Mouse (Mus musculus) forebrain, embryonic 16.5 days (tissue): ENCODE data around the gene Esrrb. TPM values are rescaled to one million over a fixed set of nuclear protein-coding genes. Genes with fewer than 3 reads are reported as not detected.
A peak's percentile ranks its signal among the peaks of the same experiment; 100 is the strongest.

Experiments used
- ATAC-seq: fragments of 200-750 bp; cut with Nextera tagmentation; 2 replicates; pipeline ENCODE4 v1.8.0; 2017; ENCODE audit warnings: mild to moderate bottlenecking, moderate library complexity
- H3K27ac ChIP-seq: fragments of 300-500 bp; sonication (generic); 2 replicates; pipeline ENCODE4 v1.5.1; 2014; ENCODE audit warnings: low read length, control low read depth
- H3K27me3 ChIP-seq: fragments of 300-500 bp; sonication (generic); replicated peaks from 2 replicates; pipeline ENCODE4 v1.6.1; 2014; ENCODE audit warnings: low read length; ENCODE audit not compliant: control insufficient read depth, insufficient read depth
- H3K36me3 ChIP-seq: fragments of 300-500 bp; sonication (generic); 2 replicates; pipeline ENCODE4 v1.6.1; 2014; ENCODE audit not compliant: control insufficient read depth, insufficient read depth
- H3K4me1 ChIP-seq: fragments of 300-500 bp; sonication (generic); replicated peaks from 2 replicates; pipeline ENCODE4 v1.6.1; 2014; ENCODE audit warnings: low read length; ENCODE audit not compliant: control insufficient read depth, insufficient read depth
- H3K4me2 ChIP-seq: fragments of 300-500 bp; sonication (generic); 2 replicates; pipeline ENCODE4 v1.6.1; 2014; ENCODE audit warnings: mild to moderate bottlenecking, low read length, control low read depth
- H3K4me3 ChIP-seq: fragments of 300-500 bp; sonication (generic); replicated peaks from 2 replicates; pipeline ENCODE4 v1.5.1; 2014; ENCODE audit warnings: mild to moderate bottlenecking, low read length, control low read depth
- H3K9ac ChIP-seq: fragments of 300-500 bp; sonication (generic); replicated peaks from 2 replicates; pipeline ENCODE4 v1.6.1; 2014; ENCODE audit warnings: low read depth, low read length, control low read depth
- H3K9me3 ChIP-seq: fragments of 300-500 bp; sonication (generic); 2 replicates; pipeline ENCODE4 v1.6.1; 2016; ENCODE audit warnings: low read length; ENCODE audit not compliant: control insufficient read depth
- WGBS: fragments of 180-500 bp; shearing (Covaris S2); extraction: QIAGEN DNeasy Blood & Tissue Kit; methylation state at CpG from one replicate; pipeline ENCODE4 v1.1.7; 2014; 5-methylcytosine and 5-hydroxymethylcytosine counted together
- polyA plus RNA-seq: library from polyadenylated mRNA; unstranded; fragments of >200 nt; fragmentation: Nextera tagmentation; extraction: Ambion mirVana; gene quantifications from 2 replicates; pipeline ENCODE4 v1.2.1, GENCODE M21; 2015

Esrrb gene
- polyA plus RNA-seq, 1 experiment from 2014 or later, result 0.24 TPM

- Histone ChIP-seq H3K27ac (no peak overlapping the region), H3K9ac (no peak overlapping the region), H3K27me3 (no peaks in the 10 kb centered on the region), H3K4me1 (no peaks in the 10 kb centered on the region), H3K4me2 (no peak overlapping the region), H3K9me3 (no peaks in the 10 kb centered on the region), H3K36me3 (no peaks in the 10 kb centered on the region), H3K4me3 (no peak overlapping the region)
- 73% methylated on average over 7 of the region's 7 CpGs for WGBS
- no peak for ATAC-seq
These were observed 115.1 kb downstream of the Esrrb start for GRCm38 (mm10) chr12:86475994-86476393.

DNA sequence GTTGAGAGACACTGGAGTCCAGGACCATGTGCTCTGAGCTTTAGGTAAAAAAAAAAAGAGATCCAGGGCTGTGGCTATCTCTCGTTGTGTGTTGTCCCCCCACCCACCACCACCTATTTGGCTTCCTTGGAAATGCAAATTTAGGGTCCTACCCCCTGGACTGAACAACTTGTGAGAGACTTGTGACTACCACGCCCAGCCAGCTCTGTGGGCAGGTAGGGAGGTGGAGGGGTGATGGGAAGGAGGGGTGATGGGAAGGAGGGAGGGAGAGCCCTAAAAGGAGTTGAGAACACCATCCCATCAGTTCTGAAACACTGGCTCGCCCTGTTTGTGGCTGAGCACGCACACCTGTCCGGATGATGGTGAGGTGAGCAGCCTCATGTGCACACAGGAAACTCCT, 118.0 kb downstream of the Esrrb start:
- no peak for ATAC-seq
- H3K27ac ChIP-seq, result no peak overlapping the region
- 83% methylated on average over 5 of the region's 5 CpGs for WGBS

DNA sequence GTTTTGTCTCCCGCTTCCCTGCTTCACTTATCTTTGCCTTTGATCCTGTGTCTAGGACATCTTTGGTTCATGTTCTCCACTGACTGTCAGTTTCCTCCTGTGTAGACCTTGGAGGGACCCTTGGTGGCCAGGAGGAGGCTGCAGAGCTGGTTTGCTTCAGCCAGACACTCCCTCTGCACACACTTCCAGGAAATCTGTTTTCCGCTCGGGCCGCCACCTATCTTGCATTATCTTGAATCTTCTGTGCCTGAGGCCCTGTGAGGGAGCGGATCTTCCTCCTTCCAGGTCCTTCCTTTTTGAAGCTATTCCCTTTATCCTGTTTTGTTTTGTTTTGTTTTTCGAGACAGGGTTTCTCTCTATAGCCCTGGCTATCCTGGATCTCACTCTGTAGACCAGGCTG, 121.1 kb downstream of the Esrrb start:
- Histone ChIP-seq H3K27me3 (no peaks in the 10 kb centered on the region), H3K4me3 (no peak overlapping the region), H3K4me1 (no peaks in the 10 kb centered on the region), H3K9ac (no peak overlapping the region), H3K36me3 (no peaks in the 10 kb centered on the region), H3K27ac (no peak overlapping the region), H3K4me2 (no peak overlapping the region), H3K9me3 (no peaks in the 10 kb centered on the region)
- 91% methylated on average over 6 of the region's 6 CpGs for WGBS
- no peak for ATAC-seq

More for the DNA sequence above, 118.0 kb downstream of the Esrrb start:
- Histone ChIP-seq H3K9me3 (no peaks in the 10 kb centered on the region), H3K27me3 (no peaks in the 10 kb centered on the region), H3K36me3 (no peaks in the 10 kb centered on the region), H3K9ac (no peak overlapping the region), H3K4me2 (no peak overlapping the region), H3K4me3 (no peak overlapping the region), H3K4me1 (no peaks in the 10 kb centered on the region)

DNA sequence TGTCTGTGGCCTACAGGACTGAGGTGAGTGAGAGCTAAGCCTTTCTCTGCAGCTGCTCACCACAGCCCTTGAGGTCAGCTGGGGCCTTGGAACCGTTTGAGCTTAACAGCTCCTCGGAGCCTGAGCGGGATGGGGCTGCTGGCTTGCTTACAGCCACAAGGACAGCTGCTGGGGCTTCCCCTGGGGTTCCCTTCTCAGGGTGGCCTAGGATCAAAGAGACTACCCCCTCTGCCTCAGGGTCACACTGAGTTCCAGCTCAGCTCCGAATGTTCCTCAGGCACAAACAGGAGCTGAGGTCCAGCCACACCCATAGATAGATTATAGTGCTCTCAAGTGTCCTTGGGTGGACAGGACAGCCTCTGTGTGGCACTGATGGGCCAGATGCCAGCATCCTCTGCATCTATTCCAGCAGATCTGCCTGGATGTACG, 122.5 kb downstream of the Esrrb start:
- H3K4me2 ChIP-seq, result no peak overlapping the region
- no peak overlapping the region for H3K4me3 ChIP-seq
- H3K9me3 ChIP-seq, result no peaks in the 10 kb centered on the region
- no peak overlapping the region for H3K27ac ChIP-seq
- H3K4me1 ChIP-seq, result no peaks in the 10 kb centered on the region
- 67% methylated on average over 5 of the region's 5 CpGs for WGBS
- no peak for ATAC-seq
- H3K36me3 ChIP-seq, result no peaks in the 10 kb centered on the region
- no peaks in the 10 kb centered on the region for H3K27me3 ChIP-seq
- no peak overlapping the region for H3K9ac ChIP-seq

DNA sequence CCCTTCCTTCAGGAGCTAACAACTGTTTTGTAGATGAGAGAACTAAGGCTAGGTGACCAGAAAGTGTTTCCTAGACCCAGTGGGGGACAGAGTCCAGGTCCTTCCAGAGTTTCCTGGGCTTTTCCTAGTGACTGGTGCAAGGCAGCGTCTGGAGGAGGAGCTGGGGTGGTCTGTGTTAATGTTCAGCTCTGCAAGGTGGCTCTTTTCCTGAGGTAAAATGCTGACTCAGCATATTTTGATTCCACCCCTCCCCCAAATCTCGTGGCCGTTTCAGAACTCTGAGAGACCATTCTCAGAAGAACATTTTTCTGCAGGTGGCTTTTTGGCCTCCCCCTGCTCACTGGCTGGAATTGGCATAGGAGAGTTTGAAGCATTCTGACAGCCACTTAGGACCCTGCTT, 127.1 kb downstream of the Esrrb start:
- no peak overlapping the region for H3K9ac ChIP-seq
- H3K27me3 ChIP-seq, result no peaks in the 10 kb centered on the region
- ATAC-seq, result no peak
- H3K4me1 ChIP-seq, result peaks cover 13% of the 10 kb centered on the region
- no peak overlapping the region for H3K27ac ChIP-seq
- WGBS, result 72% methylated on average over 3 of the region's 3 CpGs
- H3K4me2 ChIP-seq, result no peak overlapping the region
- no peaks in the 10 kb centered on the region for H3K36me3 ChIP-seq
- H3K9me3 ChIP-seq, result no peaks in the 10 kb centered on the region
- H3K4me3 ChIP-seq, result no peak overlapping the region

- WGBS, result 74% methylated on average over 5 of the region's 5 CpGs
- no peaks in the 10 kb centered on the region for H3K36me3 ChIP-seq
- no peaks in the 10 kb centered on the region for H3K9me3 ChIP-seq
- H3K9ac ChIP-seq, result no peak overlapping the region
- no peak overlapping the region for H3K4me2 ChIP-seq
- no peaks in the 10 kb centered on the region for H3K27me3 ChIP-seq
- no peak for ATAC-seq
- peaks cover 17% of the 10 kb centered on the region for H3K4me1 ChIP-seq
- no peak overlapping the region for H3K27ac ChIP-seq
- H3K4me3 ChIP-seq, result no peak overlapping the region
These were observed 129.1 kb downstream of the Esrrb start for GRCm38 (mm10) chr12:86490052-86490451.

- H3K27ac ChIP-seq, result no peak overlapping the region
- H3K4me2 ChIP-seq, result no peak overlapping the region
- H3K4me1 ChIP-seq, result peaks cover 17% of the 10 kb centered on the region
- 47% methylated on average over 3 of the region's 3 CpGs for WGBS
- no peak overlapping the region for H3K9ac ChIP-seq
- H3K4me3 ChIP-seq, result no peak overlapping the region
- no peak for ATAC-seq
- no peaks in the 10 kb centered on the region for H3K27me3 ChIP-seq
- no peaks in the 10 kb centered on the region for H3K36me3 ChIP-seq
- no peaks in the 10 kb centered on the region for H3K9me3 ChIP-seq
These were observed 130.6 kb downstream of the Esrrb start for GRCm38 (mm10) chr12:86491500-86491899.

DNA sequence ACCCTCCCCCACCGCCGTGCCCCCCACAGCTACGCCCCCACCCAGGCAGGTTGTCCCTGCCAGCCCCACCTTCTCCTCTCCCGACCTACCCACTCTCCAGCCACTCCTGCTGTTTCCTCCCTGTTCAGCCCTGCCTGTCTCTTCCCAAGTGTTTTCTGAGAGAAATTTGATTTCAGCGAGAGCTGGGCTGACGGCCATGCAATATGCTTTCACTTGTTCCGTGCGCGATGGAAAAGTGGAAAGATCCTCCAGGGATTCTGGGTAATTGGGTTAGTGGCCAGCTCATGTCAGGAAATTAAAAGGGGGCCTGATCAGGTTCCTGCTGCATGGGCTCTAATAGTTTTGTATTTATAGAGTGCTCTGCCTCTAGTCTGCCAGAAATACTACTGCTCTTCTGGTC, 131.9 kb downstream of the Esrrb start:
- WGBS, result 32% methylated on average over 9 of the region's 9 CpGs
- H3K9me3 ChIP-seq, result no peaks in the 10 kb centered on the region
- no peak overlapping the region for H3K4me3 ChIP-seq
- peaks cover 17% of the 10 kb centered on the region for H3K4me1 ChIP-seq
- H3K27me3 ChIP-seq, result no peaks in the 10 kb centered on the region
- peak; percentile 62 for ATAC-seq
- H3K36me3 ChIP-seq, result no peaks in the 10 kb centered on the region
- H3K9ac ChIP-seq, result no peak overlapping the region
- peak overlapping the region; percentile 21; the same call in 1 of the 2 replicates for H3K4me2 ChIP-seq
- H3K27ac ChIP-seq, result peak overlapping the region; percentile 62

DNA sequence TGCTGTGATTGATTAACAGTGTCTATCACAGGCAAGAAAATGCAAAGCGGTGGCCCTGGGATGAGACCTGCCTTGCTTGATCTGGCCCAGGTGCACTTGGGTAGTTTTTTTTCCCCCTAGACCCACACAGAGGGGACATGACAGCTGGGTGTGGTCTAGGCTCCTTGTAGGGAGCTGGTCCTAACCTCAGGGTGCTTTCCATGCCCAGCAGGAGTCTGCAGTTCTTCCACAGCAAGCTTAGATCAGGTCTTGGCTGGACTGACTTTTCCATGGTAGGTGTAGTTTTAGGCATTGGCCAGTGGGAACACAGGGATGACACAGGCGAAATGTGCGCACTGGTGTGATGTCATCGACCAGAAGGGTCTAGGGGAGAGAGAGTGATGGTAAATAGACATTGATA, 136.2 kb downstream of the Esrrb start:
- peaks cover 23% of the 10 kb centered on the region for H3K4me1 ChIP-seq

GRCm38 (mm10) chr12:86498765-86499164, 137.8 kb downstream of the Esrrb start:
- Histone ChIP-seq H3K4me1 (peaks cover 10% of the 10 kb centered on the region), H3K27me3 (no peaks in the 10 kb centered on the region), H3K4me2 (no peak overlapping the region), H3K4me3 (no peak overlapping the region), H3K27ac (peak overlapping the region; percentile 37; the same call in 1 of the 2 replicates), H3K36me3 (no peaks in the 10 kb centered on the region), H3K9ac (no peak overlapping the region), H3K9me3 (no peaks in the 10 kb centered on the region)
- peak; percentile 89 for ATAC-seq
- 4% methylated on average over 6 of the region's 6 CpGs for WGBS

More for the DNA sequence above, 136.2 kb downstream of the Esrrb start:
- Histone ChIP-seq H3K36me3 (no peaks in the 10 kb centered on the region), H3K27ac (no peak overlapping the region), H3K9ac (no peak overlapping the region), H3K9me3 (no peaks in the 10 kb centered on the region), H3K27me3 (no peaks in the 10 kb centered on the region), H3K4me3 (no peak overlapping the region), H3K4me2 (no peak overlapping the region)
- WGBS, result 97% methylated on average over 4 of the region's 4 CpGs
- no peak for ATAC-seq
